ENCODE assay signal across 8 mouse cellular contexts in genomic region chr7:29155196-29155837, GRCm38 (mm10). TPM values are rescaled to one million over a fixed set of nuclear protein-coding genes. Genes with fewer than 3 reads are reported as not detected.
DNase-seq lines count a peak whose midpoint lies in the region; ATAC-seq and TF ChIP-seq lines count a peak whose summit lies in the region.

No protein-coding gene starts in this region.

- TF ChIP-seq CTCF in heart, adult 2 months (IDR thresholded peaks at IDR 0.05): peak; percentile 47

- H3K9me3 ChIP-seq in embryonic facial prominence, embryonic 13.5 days: 0 out of 2 replicates have a peak, but pooled peaks cover 2% of the 10 kb centered on the region
- no peaks in the 10 kb centered on the region for H3K9me3 ChIP-seq in limb, embryonic 12.5 days
- no peaks in the 10 kb centered on the region for H3K9me3 ChIP-seq in midbrain, embryonic 14.5 days (ENCODE audit: control insufficient read depth, low read length)

- 7% methylated on average over 37 of the region's 37 CpGs for WGBS in embryonic facial prominence, embryonic 13.5 days
- WGBS in heart, adult 2 months: 9% methylated on average over 37 of the region's 37 CpGs
- 8% methylated on average over 37 of the region's 37 CpGs for WGBS in limb, embryonic 12.5 days
- WGBS in midbrain, embryonic 14.5 days: 6% methylated on average over 37 of the region's 37 CpGs

- H3K27ac ChIP-seq in embryonic facial prominence, embryonic 13.5 days: peak overlapping the region; percentile 79
- peak overlapping the region; percentile 94 for H3K27ac ChIP-seq in heart, adult 2 months
- peak overlapping the region; percentile 90 for H3K27ac ChIP-seq in limb, embryonic 12.5 days
- H3K27ac ChIP-seq in midbrain, embryonic 14.5 days (replicated peaks; ENCODE audit: low read depth, low read length): peak overlapping the region; percentile 87

- H3K36me3 ChIP-seq in embryonic facial prominence, embryonic 13.5 days: peaks cover 6% of the 10 kb centered on the region; the same call in 1 of the 2 replicates
- no peaks in the 10 kb centered on the region for H3K36me3 ChIP-seq in heart, adult 2 months (ENCODE audit: control insufficient read depth, insufficient read depth, low read length)
- H3K36me3 ChIP-seq in limb, embryonic 12.5 days: no peaks in the 10 kb centered on the region
- H3K36me3 ChIP-seq in midbrain, embryonic 14.5 days (ENCODE audit: control insufficient read depth, insufficient read depth, low read length): no peaks in the 10 kb centered on the region

- peak; percentile 76 for ATAC-seq in embryonic facial prominence, embryonic 13.5 days (ENCODE audit: insufficient number of reproducible peaks, insufficient read depth, low FRiP score, low TSS enrichment, low read depth)
- peak; percentile 72 for ATAC-seq in limb, embryonic 12.5 days (ENCODE audit: insufficient number of reproducible peaks, insufficient read depth, low FRiP score, low TSS enrichment, low read depth)
- peak; percentile 92 for ATAC-seq in midbrain, embryonic 14.5 days (ENCODE audit: low FRiP score, low TSS enrichment)

- H3K79me2 ChIP-seq in heart, adult 2 months (replicated peaks; ENCODE audit: control insufficient read depth, insufficient read depth, low read length): no peaks in the 10 kb centered on the region

- intact Hi-C loops in heart, adult 2 months (cut with DNase I): no loop called here

- H3K4me2 ChIP-seq in embryonic facial prominence, embryonic 13.5 days: peak overlapping the region; percentile 96
- H3K4me2 ChIP-seq in limb, embryonic 12.5 days: peak overlapping the region; percentile 97
- H3K4me2 ChIP-seq in midbrain, embryonic 14.5 days (ENCODE audit: low read length): peak overlapping the region; percentile 92

- H3K4me1 ChIP-seq in embryonic facial prominence, embryonic 13.5 days: peaks cover 3% of the 10 kb centered on the region; the same call in 1 of the 2 replicates
- H3K4me1 ChIP-seq in heart, adult 2 months (ENCODE audit: control insufficient read depth, insufficient read depth, low read length): peaks cover 2% of the 10 kb centered on the region; the same call in 1 of the 2 replicates
- H3K4me1 ChIP-seq in limb, embryonic 12.5 days (replicated peaks): peaks cover 6% of the 10 kb centered on the region; the same call in 1 of the 2 replicates
- 0 out of 2 replicates have a peak, but pooled peaks cover 5% of the 10 kb centered on the region for H3K4me1 ChIP-seq in midbrain, embryonic 14.5 days (ENCODE audit: control insufficient read depth, insufficient read depth, low read length)

- H3K27me3 ChIP-seq in embryonic facial prominence, embryonic 13.5 days: peaks cover 25% of the 10 kb centered on the region
- peaks cover 1% of the 10 kb centered on the region; the same call in 1 of the 2 replicates for H3K27me3 ChIP-seq in heart, adult 2 months (ENCODE audit: control insufficient read depth, insufficient read depth, low read length)
- peaks cover 28% of the 10 kb centered on the region for H3K27me3 ChIP-seq in limb, embryonic 12.5 days
- no peaks in the 10 kb centered on the region for H3K27me3 ChIP-seq in midbrain, embryonic 14.5 days (ENCODE audit: control insufficient read depth, insufficient read depth, low read length)

- peak; percentile 91 for DNase-seq in 416B (ENCODE audit: low read depth)
- peak; percentile 70 to 75 for DNase-seq in adrenal gland, postnatal 4 days (ENCODE audit: low spot score in 2 of 2)
- DNase-seq in heart, adult 2 months: peak; percentile 91 to 92
- peak; percentile 88 to 90 for DNase-seq in kidney, adult 8-10 months
- peak; percentile 93 for DNase-seq in midbrain, embryonic 14.5 days
- DNase-seq in spleen, postnatal 10 days (ENCODE audit: low spot score in 2 of 2): peak; percentile 72 to 91

- TF ChIP-seq POLR2A in heart, adult 2 months (IDR thresholded peaks at IDR 0.05; ENCODE audit: insufficient read depth, low read depth, low read length): peak; percentile 65

- H3K4me3 ChIP-seq in embryonic facial prominence, embryonic 13.5 days: peak overlapping the region; percentile 87
- H3K4me3 ChIP-seq in heart, adult 2 months: peak overlapping the region; percentile 97
- H3K4me3 ChIP-seq in limb, embryonic 12.5 days (replicated peaks): peak overlapping the region; percentile 83
- peak overlapping the region; percentile 72 for H3K4me3 ChIP-seq in midbrain, embryonic 14.5 days (replicated peaks; ENCODE audit: low read depth, low read length)

- peak overlapping the region; percentile 81 for H3K9ac ChIP-seq in embryonic facial prominence, embryonic 13.5 days
- peak overlapping the region; percentile 81 for H3K9ac ChIP-seq in heart, adult 2 months (ENCODE audit: low read depth, low read length)
- peak overlapping the region; percentile 74 for H3K9ac ChIP-seq in limb, embryonic 12.5 days (replicated peaks)
- peak overlapping the region; percentile 69 for H3K9ac ChIP-seq in midbrain, embryonic 14.5 days (replicated peaks; ENCODE audit: low read length)

- TF ChIP-seq EP300 in heart, adult 2 months (IDR thresholded peaks at IDR 0.05; ENCODE audit: insufficient read depth, low read depth, low read length): no peak

RNA-seq across cellular contexts. Expression of gene Fam98c, which starts 0.7 kb away (rescaled TPM):
- total RNA-seq in adrenal gland, postnatal 4 days (2021): 10 to 100 TPM; 16.2 to 17.2 TPM
- 16.0 and 17.6 TPM in 2 replicates for polyA plus RNA-seq in embryonic facial prominence, embryonic 13.5 days (2015; fragmentation: Nextera tagmentation; extraction: Ambion mirVana)
- total RNA-seq in heart, adult 2 months (2021): 10 to 100 TPM; 10.4 to 12.7 TPM
- 16.3 and 18.0 TPM in 2 replicates for polyA plus RNA-seq in heart, adult 2 months (2012; rRNA removed)
- 14.2 and 16.4 TPM in 2 replicates for polyA plus RNA-seq in limb, embryonic 12.5 days (2016; fragmentation: Nextera tagmentation; extraction: Ambion mirVana)
- 17.7 and 21.3 TPM in 2 replicates for polyA plus RNA-seq in midbrain, embryonic 14.5 days (2014; fragmentation: Nextera tagmentation; extraction: Ambion mirVana)

RNA-seq across cellular contexts. Expression of gene Ggn, which starts 14.7 kb away (rescaled TPM):
- total RNA-seq in adrenal gland, postnatal 4 days (2021): 1 to 10 TPM; 1.8 to 2.5 TPM
- polyA plus RNA-seq in embryonic facial prominence, embryonic 13.5 days (2015; fragmentation: Nextera tagmentation; extraction: Ambion mirVana): 0.51 and 1.3 TPM in 2 replicates
- total RNA-seq in heart, adult 2 months (2021): under 1 TPM; 0.18 to 0.29 TPM
- 0.35 and 0.43 TPM in 2 replicates for polyA plus RNA-seq in heart, adult 2 months (2012; rRNA removed)
- polyA plus RNA-seq in limb, embryonic 12.5 days (2016; fragmentation: Nextera tagmentation; extraction: Ambion mirVana): 0.60 and 1.1 TPM in 2 replicates
- polyA plus RNA-seq in midbrain, embryonic 14.5 days (2014; fragmentation: Nextera tagmentation; extraction: Ambion mirVana): 0.32 and 0.55 TPM in 2 replicates

RNA-seq across cellular contexts. Expression of gene Spred3, which starts 14.9 kb away (rescaled TPM):
- total RNA-seq in adrenal gland, postnatal 4 days (2021): 10 to 100 TPM; 14.5 to 15.8 TPM
- 4.5 and 4.9 TPM in 2 replicates for polyA plus RNA-seq in embryonic facial prominence, embryonic 13.5 days (2015; fragmentation: Nextera tagmentation; extraction: Ambion mirVana)
- 1 to 10 TPM in 1 of 2 experiments, under 1 TPM in 1; 0.52 to 1.0 TPM for total RNA-seq in heart, adult 2 months (2021)
- polyA plus RNA-seq in heart, adult 2 months (2012; rRNA removed): 1.2 and 1.6 TPM in 2 replicates
- polyA plus RNA-seq in limb, embryonic 12.5 days (2016; fragmentation: Nextera tagmentation; extraction: Ambion mirVana): 5.0 and 6.6 TPM in 2 replicates
- polyA plus RNA-seq in midbrain, embryonic 14.5 days (2014; fragmentation: Nextera tagmentation; extraction: Ambion mirVana): 9.4 and 11.2 TPM in 2 replicates

RNA-seq across cellular contexts. Expression of gene Rasgrp4, which starts 20.7 kb away (rescaled TPM):
- 1 to 10 TPM; 2.4 TPM for total RNA-seq in adrenal gland, postnatal 4 days (2021)
- 1.3 and 1.8 TPM in 2 replicates for polyA plus RNA-seq in embryonic facial prominence, embryonic 13.5 days (2015; fragmentation: Nextera tagmentation; extraction: Ambion mirVana)
- 1 to 10 TPM; 1.4 TPM for total RNA-seq in heart, adult 2 months (2021)
- polyA plus RNA-seq in heart, adult 2 months (2012; rRNA removed): 2.2 and 3.6 TPM in 2 replicates
- 0.93 and 1.3 TPM in 2 replicates for polyA plus RNA-seq in limb, embryonic 12.5 days (2016; fragmentation: Nextera tagmentation; extraction: Ambion mirVana)
- 0.70 and 0.86 TPM in 2 replicates for polyA plus RNA-seq in midbrain, embryonic 14.5 days (2014; fragmentation: Nextera tagmentation; extraction: Ambion mirVana)

RNA-seq across cellular contexts. Expression of gene Psmd8, which starts 25.2 kb away (rescaled TPM):
- total RNA-seq in adrenal gland, postnatal 4 days (2021): 100 to 1,000 TPM; 188 to 192 TPM
- polyA plus RNA-seq in embryonic facial prominence, embryonic 13.5 days (2015; fragmentation: Nextera tagmentation; extraction: Ambion mirVana): 252 and 273 TPM in 2 replicates
- 100 to 1,000 TPM; 103 to 116 TPM for total RNA-seq in heart, adult 2 months (2021)
- 120 and 191 TPM in 2 replicates for polyA plus RNA-seq in heart, adult 2 months (2012; rRNA removed)
- polyA plus RNA-seq in limb, embryonic 12.5 days (2016; fragmentation: Nextera tagmentation; extraction: Ambion mirVana): 292 and 305 TPM in 2 replicates
- 290 and 302 TPM in 2 replicates for polyA plus RNA-seq in midbrain, embryonic 14.5 days (2014; fragmentation: Nextera tagmentation; extraction: Ambion mirVana)

Comparison
In these comparisons a context has a peak if more than half of its experiments do, and no peak if none do; other contexts are left out.
1. Peak in every context shown above with its lines: DNase-seq, ATAC-seq, H3K4me3 ChIP-seq and H3K27ac ChIP-seq.